Mouse (Mus musculus): ENCODE measurements around the gene Zfp334. TPM values are rescaled to one million over a fixed set of nuclear protein-coding genes. Genes with fewer than 3 reads are reported as not detected.

The Zfp334 gene
- polyA plus RNA-seq, 1 experiment from 2014 or later: 5.9 TPM

DNA sequence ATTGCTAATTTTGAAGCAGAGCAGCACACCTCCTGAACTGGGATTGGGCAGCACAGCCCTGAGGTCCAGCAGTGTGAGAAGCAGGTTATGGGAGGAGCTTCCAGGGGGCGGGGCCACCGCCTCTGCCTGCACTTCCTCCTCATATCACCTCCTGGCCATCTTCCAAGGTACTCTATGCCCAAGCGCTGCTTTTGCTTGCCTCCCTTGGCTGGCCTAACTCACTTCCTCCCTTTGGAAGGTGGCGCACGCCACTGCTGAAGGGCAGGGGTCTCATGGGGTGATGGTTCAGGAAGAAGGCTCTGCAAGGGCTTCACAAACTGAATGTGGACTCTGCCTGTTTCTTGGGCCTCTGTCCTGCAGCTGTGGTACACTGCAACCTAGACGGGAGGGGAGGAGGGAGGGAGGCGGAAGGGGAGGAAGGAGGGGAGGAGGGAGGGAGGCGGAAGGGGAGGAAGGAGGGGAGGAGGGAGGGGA lies 21.0 kb downstream of the Zfp334 start:
- peaks cover 8% of the 10 kb centered on the region for H3K27me3 ChIP-seq (ENCODE audit: control insufficient read depth, insufficient read depth, low read depth, low read length)
- H3K4me2 ChIP-seq (ENCODE audit: low read depth, low read length): peak overlapping the region; percentile 50
- peak; percentile 84 for ATAC-seq (ENCODE audit: low read depth)
- H3K36me3 ChIP-seq (ENCODE audit: control insufficient read depth, insufficient read depth, low read length): no peaks in the 10 kb centered on the region
- H3K9me3 ChIP-seq (ENCODE audit: control insufficient read depth, low read length): no peaks in the 10 kb centered on the region
- no peak overlapping the region for H3K9ac ChIP-seq (ENCODE audit: low read length)
- H3K4me3 ChIP-seq (ENCODE audit: low read length): peak overlapping the region; percentile 27; the same call in 1 of the 2 replicates
- 1% methylated on average over 5 of the region's 8 CpGs for whole genome bisulfite sequencing
- peaks cover 26% of the 10 kb centered on the region for H3K4me1 ChIP-seq (replicated peaks; ENCODE audit: control insufficient read depth, insufficient read depth, low read length)
- peak overlapping the region; percentile 46; the same call in 1 of the 2 replicates for H3K27ac ChIP-seq (ENCODE audit: low read length)

DNA sequence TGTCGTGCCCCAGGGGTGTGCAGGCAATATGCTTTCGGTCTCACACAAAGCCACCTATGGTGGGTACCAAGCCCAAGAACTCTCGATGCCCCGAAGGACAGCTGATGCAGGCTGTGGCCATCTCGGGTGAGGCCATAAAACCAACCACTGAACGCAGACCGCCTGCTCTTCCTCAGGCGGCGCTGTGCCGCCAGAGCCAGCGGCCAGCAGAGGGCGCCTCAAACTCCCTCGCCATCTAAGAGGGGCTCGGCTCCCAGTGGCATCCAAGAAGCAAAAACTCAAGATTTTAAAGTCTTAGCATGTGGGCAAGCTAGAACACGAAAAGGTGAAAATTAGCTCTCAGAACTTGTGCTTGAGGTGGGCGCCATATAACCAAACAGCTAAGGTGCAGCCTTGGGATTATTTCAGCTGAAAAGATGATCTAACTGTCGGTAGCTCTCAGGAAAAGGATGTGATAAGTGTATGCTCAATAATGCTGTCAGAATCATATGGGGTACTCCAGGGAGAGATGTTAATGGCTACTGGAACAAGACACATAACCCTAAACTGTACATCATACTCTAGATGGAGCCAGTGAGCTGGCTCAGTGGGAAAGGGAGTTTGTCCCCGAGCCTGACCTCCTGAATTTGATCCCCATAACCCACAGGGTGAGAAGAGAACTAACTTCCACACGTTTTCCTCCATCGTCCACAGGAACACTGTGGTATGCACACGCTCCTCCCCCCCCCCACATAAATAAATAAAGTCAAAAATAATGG lies 23.5 kb downstream of the Zfp334 start:
- Histone ChIP-seq H3K36me3 (ENCODE audit: control insufficient read depth, insufficient read depth, low read length) (no peaks in the 10 kb centered on the region), H3K9me3 (ENCODE audit: control insufficient read depth, low read length) (no peaks in the 10 kb centered on the region), H3K4me1 (replicated peaks; ENCODE audit: control insufficient read depth, insufficient read depth, low read length) (peaks cover 26% of the 10 kb centered on the region), H3K4me2 (ENCODE audit: low read depth, low read length) (peak overlapping the region; percentile 45), H3K27me3 (ENCODE audit: control insufficient read depth, insufficient read depth, low read depth, low read length) (peaks cover 8% of the 10 kb centered on the region), H3K27ac (ENCODE audit: low read length) (no peak overlapping the region), H3K9ac (ENCODE audit: low read length) (peak overlapping the region; percentile 41; the same call in 1 of the 2 replicates), H3K4me3 (ENCODE audit: low read length) (no peak overlapping the region)
- ATAC-seq (ENCODE audit: low read depth): no peak
- 10% methylated on average over 21 of the region's 21 CpGs for WGBS

DNA sequence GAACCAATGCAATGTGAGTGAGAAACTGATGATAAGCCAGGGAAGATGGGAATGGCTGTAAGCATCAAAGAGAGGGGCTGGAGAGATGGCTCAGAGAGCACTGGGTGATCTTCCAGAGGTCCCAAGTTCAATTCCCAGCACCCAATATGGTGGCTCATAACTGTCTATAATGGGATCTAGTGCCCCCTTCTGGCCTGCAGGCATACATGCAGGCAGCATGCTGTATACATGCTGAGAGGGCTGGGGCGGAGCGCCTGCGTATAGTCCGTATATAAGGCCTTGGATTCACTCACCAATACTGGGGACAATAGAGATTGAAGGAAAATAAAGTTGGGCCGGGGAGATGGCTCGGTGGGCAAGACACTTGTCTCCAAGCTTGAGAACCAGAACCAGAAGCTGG lies 24.8 kb downstream of the Zfp334 start:
- ATAC-seq (ENCODE audit: low read depth): no peak
- H3K4me1 ChIP-seq (replicated peaks; ENCODE audit: control insufficient read depth, insufficient read depth, low read length): peaks cover 20% of the 10 kb centered on the region
- no peak overlapping the region for H3K4me3 ChIP-seq (ENCODE audit: low read length)
- no peak overlapping the region for H3K27ac ChIP-seq (ENCODE audit: low read length)
- H3K9ac ChIP-seq (ENCODE audit: low read length): no peak overlapping the region
- H3K27me3 ChIP-seq (ENCODE audit: control insufficient read depth, insufficient read depth, low read depth, low read length): peaks cover 3% of the 10 kb centered on the region; the same call in 1 of the 2 replicates
- H3K36me3 ChIP-seq (ENCODE audit: control insufficient read depth, insufficient read depth, low read length): no peaks in the 10 kb centered on the region
- H3K4me2 ChIP-seq (ENCODE audit: low read depth, low read length): no peak overlapping the region
- no peaks in the 10 kb centered on the region for H3K9me3 ChIP-seq (ENCODE audit: control insufficient read depth, low read length)
- 83% methylated on average over 6 of the region's 6 CpGs for WGBS

DNA sequence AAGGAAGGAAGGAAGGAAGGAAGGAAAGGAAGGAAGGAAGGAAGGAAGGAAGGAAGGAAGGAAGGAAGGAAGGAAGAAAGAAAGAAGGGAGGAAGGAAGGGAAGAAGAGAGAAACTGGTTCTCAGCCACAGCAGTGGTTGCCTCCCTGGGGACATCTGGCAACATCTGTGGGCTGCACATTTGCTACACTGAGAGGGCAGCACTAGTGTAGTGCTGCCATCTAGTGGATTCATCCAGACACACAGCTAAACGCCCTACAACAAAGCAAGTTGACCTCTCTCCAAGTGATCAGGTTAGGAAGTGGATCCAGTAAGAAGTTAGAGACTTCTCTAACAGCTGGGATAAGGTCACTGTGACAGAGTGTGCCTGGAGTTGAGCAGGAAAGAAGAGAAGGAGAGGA lies 27.2 kb downstream of the Zfp334 start:
- Histone ChIP-seq H3K4me1 (replicated peaks; ENCODE audit: control insufficient read depth, insufficient read depth, low read length) (peaks cover 5% of the 10 kb centered on the region; the same call in 1 of the 2 replicates), H3K9ac (ENCODE audit: low read length) (no peak overlapping the region), H3K4me2 (ENCODE audit: low read depth, low read length) (no peak overlapping the region), H3K4me3 (ENCODE audit: low read length) (no peak overlapping the region), H3K27ac (ENCODE audit: low read length) (no peak overlapping the region), H3K9me3 (ENCODE audit: control insufficient read depth, low read length) (no peaks in the 10 kb centered on the region), H3K27me3 (ENCODE audit: control insufficient read depth, insufficient read depth, low read depth, low read length) (no peaks in the 10 kb centered on the region; the same call in 1 of the 2 replicates), H3K36me3 (ENCODE audit: control insufficient read depth, insufficient read depth, low read length) (no peaks in the 10 kb centered on the region)
- peak; percentile 78 for ATAC-seq (ENCODE audit: low read depth)
- 0% methylated on average over 1 of the region's 1 CpGs for WGBS

DNA sequence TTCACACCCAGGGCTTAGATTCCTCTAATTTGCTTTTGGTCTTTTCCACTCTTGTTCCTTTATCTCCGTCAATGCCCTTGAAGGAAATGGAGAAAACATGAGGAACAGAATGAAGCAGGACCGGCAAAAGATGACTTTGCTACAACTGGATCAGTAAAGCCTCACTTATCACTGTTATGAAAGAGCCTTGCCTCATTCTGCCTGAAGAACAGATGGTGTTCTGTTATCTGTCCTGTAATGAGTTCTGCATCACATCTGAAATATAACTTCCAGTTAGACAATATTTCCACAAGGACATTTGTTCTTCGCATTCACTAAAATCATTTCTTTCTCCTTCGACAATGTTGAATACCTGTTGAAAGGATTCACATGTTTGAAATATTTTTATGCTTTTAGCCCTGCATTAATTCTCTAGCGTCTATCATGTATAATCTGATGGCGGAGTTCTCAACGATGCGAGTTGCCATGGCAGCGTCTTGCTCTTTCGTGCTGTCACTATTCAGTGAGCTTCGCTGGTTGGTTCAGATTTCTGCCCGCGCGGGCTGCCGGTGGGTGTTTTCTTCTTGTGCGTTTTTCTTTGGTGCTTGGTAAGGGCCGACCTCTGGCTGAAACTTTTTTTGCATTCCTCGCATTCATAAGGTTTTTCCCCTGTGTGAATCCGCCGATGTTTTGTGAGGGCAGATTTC lies 36.1 kb downstream of the Zfp334 start:
- no peak overlapping the region for H3K9ac ChIP-seq (ENCODE audit: low read length)
- H3K4me1 ChIP-seq (replicated peaks; ENCODE audit: control insufficient read depth, insufficient read depth, low read length): no peaks in the 10 kb centered on the region
- 84% methylated on average over 20 of the region's 20 CpGs for WGBS
- H3K27ac ChIP-seq (ENCODE audit: low read length): no peak overlapping the region
- H3K4me2 ChIP-seq (ENCODE audit: low read depth, low read length): no peak overlapping the region
- H3K36me3 ChIP-seq (ENCODE audit: control insufficient read depth, insufficient read depth, low read length): no peaks in the 10 kb centered on the region
- no peak overlapping the region for H3K4me3 ChIP-seq (ENCODE audit: low read length)
- H3K27me3 ChIP-seq (ENCODE audit: control insufficient read depth, insufficient read depth, low read depth, low read length): no peaks in the 10 kb centered on the region
- peaks cover 21% of the 10 kb centered on the region for H3K9me3 ChIP-seq (ENCODE audit: control insufficient read depth, low read length)
- no peak for ATAC-seq (ENCODE audit: low read depth)

DNA sequence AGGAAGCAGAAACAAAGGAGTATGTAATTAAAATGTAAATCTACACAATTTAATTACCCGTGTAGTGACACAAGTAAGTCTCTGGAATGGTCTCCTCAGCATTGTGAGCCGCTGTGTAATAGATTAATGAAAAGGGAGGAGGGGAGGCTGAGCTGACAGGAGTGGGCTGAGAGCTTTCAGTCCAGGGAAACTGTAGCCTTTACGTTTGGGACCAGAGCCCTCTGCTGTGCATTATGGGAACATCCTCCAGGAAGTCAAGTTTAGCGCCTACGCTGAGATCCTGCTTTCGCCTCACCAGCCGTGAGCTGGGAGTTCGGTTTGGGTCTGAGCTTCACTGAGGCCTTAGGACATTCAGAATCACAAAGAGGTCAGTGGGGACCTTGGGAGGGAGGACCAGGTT lies 38.6 kb downstream of the Zfp334 start:
- WGBS: 19% methylated on average over 8 of the region's 8 CpGs

DNA sequence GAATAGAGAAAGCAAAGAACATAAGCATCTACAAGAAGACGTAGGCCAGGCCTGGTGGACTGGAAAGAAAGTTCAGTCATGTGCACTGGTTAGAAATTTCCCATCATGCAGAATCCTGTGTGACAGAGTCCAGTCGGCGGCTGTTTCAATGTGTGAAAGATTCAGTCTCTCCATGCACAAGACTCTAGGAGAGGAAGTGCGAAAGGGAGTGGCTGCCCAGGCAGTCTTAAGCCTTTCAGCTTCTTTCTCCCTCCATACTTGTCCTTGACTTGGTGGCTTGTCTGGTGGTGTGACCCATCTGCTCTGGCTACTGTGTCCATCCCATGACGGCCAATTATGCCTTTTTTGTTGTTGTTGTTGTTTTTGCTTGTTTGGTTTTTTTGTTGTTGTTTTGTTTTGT lies 41.9 kb downstream of the Zfp334 start:
- Histone ChIP-seq H3K27me3 (ENCODE audit: control insufficient read depth, insufficient read depth, low read depth, low read length) (no peaks in the 10 kb centered on the region), H3K9me3 (ENCODE audit: control insufficient read depth, low read length) (no peaks in the 10 kb centered on the region), H3K27ac (ENCODE audit: low read length) (no peak overlapping the region), H3K4me2 (ENCODE audit: low read depth, low read length) (no peak overlapping the region), H3K9ac (ENCODE audit: low read length) (no peak overlapping the region), H3K36me3 (ENCODE audit: control insufficient read depth, insufficient read depth, low read length) (no peaks in the 10 kb centered on the region), H3K4me1 (replicated peaks; ENCODE audit: control insufficient read depth, insufficient read depth, low read length) (no peaks in the 10 kb centered on the region), H3K4me3 (ENCODE audit: low read length) (no peak overlapping the region)
- ATAC-seq (ENCODE audit: low read depth): no peak
- WGBS: 86% methylated on average over 5 of the region's 5 CpGs

More for the DNA sequence above, 38.6 kb downstream of the Zfp334 start:
- no peak overlapping the region for H3K27ac ChIP-seq (ENCODE audit: low read length)
- no peaks in the 10 kb centered on the region for H3K4me1 ChIP-seq (replicated peaks; ENCODE audit: control insufficient read depth, insufficient read depth, low read length)
- H3K9ac ChIP-seq (ENCODE audit: low read length): no peak overlapping the region
- peaks cover 20% of the 10 kb centered on the region for H3K9me3 ChIP-seq (ENCODE audit: control insufficient read depth, low read length)
- ATAC-seq (ENCODE audit: low read depth): peak; percentile 17; the same call in 1 of the 2 replicates
- H3K4me3 ChIP-seq (ENCODE audit: low read length): no peak overlapping the region
- no peak overlapping the region for H3K4me2 ChIP-seq (ENCODE audit: low read depth, low read length)
- no peaks in the 10 kb centered on the region for H3K27me3 ChIP-seq (ENCODE audit: control insufficient read depth, insufficient read depth, low read depth, low read length)
- H3K36me3 ChIP-seq (ENCODE audit: control insufficient read depth, insufficient read depth, low read length): no peaks in the 10 kb centered on the region

DNA sequence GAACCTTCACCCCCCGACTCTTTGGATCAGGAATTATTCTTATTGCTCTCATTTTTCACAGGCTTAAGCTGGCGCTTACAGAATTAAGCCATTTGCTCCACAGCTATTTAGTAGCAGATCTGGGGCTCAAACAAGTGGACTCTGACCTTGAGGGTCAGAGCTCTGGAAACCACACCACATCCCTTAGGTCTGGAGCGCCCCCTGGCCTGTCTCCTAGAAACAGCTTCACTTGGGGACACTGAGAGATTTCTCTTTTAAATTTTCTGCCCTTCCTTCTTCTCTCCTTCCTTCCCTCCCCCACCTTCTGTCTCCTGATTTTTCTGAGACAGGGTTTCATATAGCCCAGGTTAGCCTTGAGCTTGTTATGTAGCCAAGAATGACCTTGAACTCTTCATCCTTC lies 50.9 kb downstream of the Zfp334 start:
- Histone ChIP-seq H3K4me1 (replicated peaks; ENCODE audit: control insufficient read depth, insufficient read depth, low read length) (no peaks in the 10 kb centered on the region), H3K9me3 (ENCODE audit: control insufficient read depth, low read length) (no peaks in the 10 kb centered on the region), H3K9ac (ENCODE audit: low read length) (no peak overlapping the region), H3K27ac (ENCODE audit: low read length) (no peak overlapping the region), H3K4me3 (ENCODE audit: low read length) (no peak overlapping the region), H3K4me2 (ENCODE audit: low read depth, low read length) (no peak overlapping the region), H3K27me3 (ENCODE audit: control insufficient read depth, insufficient read depth, low read depth, low read length) (no peaks in the 10 kb centered on the region), H3K36me3 (ENCODE audit: control insufficient read depth, insufficient read depth, low read length) (no peaks in the 10 kb centered on the region)
- whole genome bisulfite sequencing: 37% methylated on average over 3 of the region's 3 CpGs
- no peak for ATAC-seq (ENCODE audit: low read depth)

DNA sequence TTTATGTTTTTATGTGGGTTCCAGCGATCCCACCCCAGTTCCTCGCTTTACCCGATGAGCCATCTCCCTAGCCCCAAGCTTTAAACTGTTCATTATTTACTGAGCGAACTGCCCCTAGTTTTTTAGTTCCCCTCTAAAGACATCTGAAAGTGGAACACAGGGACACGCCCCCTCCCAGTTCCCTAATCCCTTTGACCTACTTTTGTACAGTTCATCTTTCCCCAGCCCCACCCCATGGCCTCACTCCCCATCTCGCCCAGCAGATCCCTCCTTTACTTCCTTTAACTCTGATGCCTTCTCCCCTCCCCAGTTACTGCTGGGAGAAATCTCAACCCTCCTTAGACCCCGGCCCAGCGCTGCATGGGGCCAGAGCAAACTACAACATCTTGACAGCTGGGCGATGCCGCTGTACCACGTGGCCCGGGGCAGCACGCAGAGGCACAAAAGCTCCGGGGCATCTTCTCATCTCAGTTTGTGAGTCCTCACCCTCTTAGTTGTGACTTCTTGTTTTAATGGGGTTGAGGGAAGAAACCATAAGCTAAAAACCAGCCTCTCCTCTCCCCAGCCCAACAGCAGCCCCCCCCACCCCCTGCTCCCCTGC lies 55.3 kb downstream of the Zfp334 start:
- H3K4me2 ChIP-seq (ENCODE audit: low read depth, low read length): no peak overlapping the region
- no peak overlapping the region for H3K4me3 ChIP-seq (ENCODE audit: low read length)
- no peaks in the 10 kb centered on the region for H3K9me3 ChIP-seq (ENCODE audit: control insufficient read depth, low read length)
- H3K27me3 ChIP-seq (ENCODE audit: control insufficient read depth, insufficient read depth, low read depth, low read length): no peaks in the 10 kb centered on the region
- WGBS: 56% methylated on average over 14 of the region's 14 CpGs
- no peaks in the 10 kb centered on the region for H3K36me3 ChIP-seq (ENCODE audit: control insufficient read depth, insufficient read depth, low read length)
- no peak for ATAC-seq (ENCODE audit: low read depth)
- no peaks in the 10 kb centered on the region for H3K4me1 ChIP-seq (replicated peaks; ENCODE audit: control insufficient read depth, insufficient read depth, low read length)
- H3K27ac ChIP-seq (ENCODE audit: low read length): no peak overlapping the region
- H3K9ac ChIP-seq (ENCODE audit: low read length): no peak overlapping the region

Data from lung, embryonic 16.5 days (tissue).